Mouse (Mus musculus) thymus, adult 2 months (tissue): ENCODE data around the gene Tmem204. TPM values are rescaled to one million over a fixed set of nuclear protein-coding genes. Genes with fewer than 3 reads are reported as not detected.

Source experiments
- DNase-seq: peaks from one replicate; pipeline ENCODE4 v3.0.0; 2021
- H3K27ac ChIP-seq: fragments of 200-500 bp; 2 replicates; pipeline ENCODE4 v1.5.1; 2012; ENCODE audit warnings: low read length, control low read depth; ENCODE audit not compliant: control insufficient read depth, insufficient read depth
- H3K27me3 ChIP-seq: fragments of 200-500 bp; 2 replicates; pipeline ENCODE4 v1.6.1; 2012; ENCODE audit warnings: mild to moderate bottlenecking, low read length, moderate library complexity, mixed read lengths; ENCODE audit not compliant: control insufficient read depth, insufficient read depth
- H3K36me3 ChIP-seq: fragments of 200-500 bp; 2 replicates; pipeline ENCODE4 v1.6.1; 2012; ENCODE audit warnings: mild to moderate bottlenecking, low read length, moderate library complexity; ENCODE audit not compliant: control insufficient read depth, insufficient read depth
- H3K4me1 ChIP-seq: fragments of 200-500 bp; replicated peaks from 2 replicates; pipeline ENCODE4 v1.6.1; 2012; ENCODE audit warnings: low read length; ENCODE audit not compliant: control insufficient read depth, insufficient read depth
- H3K4me3 ChIP-seq: fragments of 200-500 bp; 2 replicates; pipeline ENCODE4 v1.5.1; 2012; ENCODE audit warnings: mild to moderate bottlenecking, low read length, control low read depth, moderate library complexity; ENCODE audit not compliant: control insufficient read depth, insufficient read depth
- CTCF ChIP-seq: fragments of 200-500 bp; IDR thresholded peaks from 2 replicates; pipeline ENCODE4 v1.5.1; 2012; ENCODE audit warnings: mild to moderate bottlenecking, control low read depth, low read length, moderate library complexity, borderline replicate concordance; ENCODE audit not compliant: control insufficient read depth, poor library complexity, insufficient read depth; ENCODE audit errors: extremely low read depth
- POLR2A ChIP-seq: fragments of 200-500 bp; IDR thresholded peaks from 2 replicates; pipeline ENCODE4 v1.6.1; 2012; ENCODE audit warnings: mild to moderate bottlenecking, low read length, control low read depth, moderate library complexity; ENCODE audit not compliant: control insufficient read depth, poor library complexity, insufficient read depth; ENCODE audit errors: extremely low read depth
- WGBS: fragments of 180-500 bp; shearing (Covaris S2); methylation state at CpG from one replicate; pipeline ENCODE4 v1.1.7; 2018; 5-methylcytosine and 5-hydroxymethylcytosine counted together
- polyA plus RNA-seq: library from polyadenylated mRNA; depleted of rRNA; stranded (reverse); fragments of >200 nt; gene quantifications from 2 replicates; pipeline ENCODE4 v1.2.3, GENCODE M21; 2012

Tmem204 gene
- polyA plus RNA-seq, 1 experiment = 11.3 TPM

DNA sequence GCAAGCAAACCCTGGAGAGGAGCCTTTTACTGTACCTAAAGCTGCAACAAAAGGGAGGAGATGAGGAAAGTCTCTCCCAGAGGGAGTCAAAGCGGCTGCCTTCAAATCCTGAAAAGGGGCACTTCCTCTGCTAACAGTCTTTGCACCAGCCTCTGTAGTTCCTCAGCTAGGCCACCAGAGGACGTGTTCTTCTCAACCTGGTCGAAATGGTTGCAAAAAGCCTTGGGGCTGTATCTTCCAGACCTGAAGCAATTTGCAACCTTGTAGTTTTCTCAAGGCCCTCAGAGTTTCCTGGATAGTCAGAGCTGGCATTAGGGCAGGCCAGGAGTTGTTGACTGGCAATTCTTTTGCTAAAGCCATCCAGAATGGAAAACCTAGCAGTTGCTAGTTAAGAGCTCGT, 33.9 kb upstream of the Tmem204 start:
- Histone ChIP-seq H3K4me3 (no peak overlapping the region), H3K36me3 (no peaks in the 10 kb centered on the region), H3K4me1 (peaks cover 15% of the 10 kb centered on the region), H3K27ac (no peak overlapping the region), H3K27me3 (no peaks in the 10 kb centered on the region)
- 47% methylated on average over 4 of the region's 4 CpGs for whole genome bisulfite sequencing
- peak; percentile 34 for DNase-seq
- TF ChIP-seq POLR2A (no peak), CTCF (no peak)

DNA sequence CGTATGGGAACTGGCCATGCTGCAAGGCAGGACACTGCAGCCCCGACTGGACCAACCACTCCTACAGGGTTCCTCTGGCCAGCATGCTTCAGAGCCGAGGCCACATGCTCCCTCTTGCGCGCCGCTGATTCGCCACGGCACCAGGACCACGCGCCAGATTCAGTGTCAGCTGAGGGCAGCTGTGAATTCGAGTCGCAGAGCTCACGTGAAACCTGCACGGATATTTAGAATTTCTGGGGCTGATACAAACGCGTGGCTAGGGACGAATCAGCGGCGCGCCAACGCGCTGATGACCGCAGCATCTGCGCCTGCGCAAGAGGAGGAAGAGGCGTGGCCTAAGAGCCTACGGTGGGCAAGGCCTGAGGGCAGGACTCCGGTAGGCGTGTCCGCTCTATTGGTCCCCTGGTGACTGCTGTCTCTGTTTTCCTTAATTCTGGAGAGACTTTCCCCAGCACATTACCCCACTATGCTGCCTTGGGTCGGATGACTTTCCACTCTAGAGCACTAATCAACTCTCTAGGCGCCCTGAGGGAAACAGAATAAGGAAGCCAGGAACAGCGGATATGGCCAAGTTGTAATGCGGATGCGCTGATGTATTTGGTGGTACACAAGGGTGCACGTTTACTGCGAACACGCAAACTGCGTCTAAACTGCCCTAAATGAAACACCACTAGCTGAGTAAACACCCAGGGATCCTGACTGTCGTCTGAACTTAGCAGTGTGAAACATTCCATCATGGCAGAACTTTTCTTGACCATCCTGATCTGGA, 32.5 kb upstream of the Tmem204 start, which contains the start of gene Telo2:
Gene Telo2 (minus strand): TSS at position 304 of the 769 bp plus-strand sequence.
- Histone ChIP-seq H3K4me3 (peak within 1 kb of the TSS; percentile 58), H3K27me3 (no peaks in the 10 kb centered on the region), H3K4me1 (peaks cover 17% of the 10 kb centered on the region), H3K27ac (peak within 1 kb of the TSS; percentile 1; the same call in 1 of the 2 replicates), H3K36me3 (no peaks in the 10 kb centered on the region)
- TF ChIP-seq CTCF (no peak; the same call in 1 of the 2 replicates), POLR2A (no peak)
- WGBS = 6% methylated on average over 40 of the region's 40 CpGs
- peak; percentile 91 for DNase-seq

DNA sequence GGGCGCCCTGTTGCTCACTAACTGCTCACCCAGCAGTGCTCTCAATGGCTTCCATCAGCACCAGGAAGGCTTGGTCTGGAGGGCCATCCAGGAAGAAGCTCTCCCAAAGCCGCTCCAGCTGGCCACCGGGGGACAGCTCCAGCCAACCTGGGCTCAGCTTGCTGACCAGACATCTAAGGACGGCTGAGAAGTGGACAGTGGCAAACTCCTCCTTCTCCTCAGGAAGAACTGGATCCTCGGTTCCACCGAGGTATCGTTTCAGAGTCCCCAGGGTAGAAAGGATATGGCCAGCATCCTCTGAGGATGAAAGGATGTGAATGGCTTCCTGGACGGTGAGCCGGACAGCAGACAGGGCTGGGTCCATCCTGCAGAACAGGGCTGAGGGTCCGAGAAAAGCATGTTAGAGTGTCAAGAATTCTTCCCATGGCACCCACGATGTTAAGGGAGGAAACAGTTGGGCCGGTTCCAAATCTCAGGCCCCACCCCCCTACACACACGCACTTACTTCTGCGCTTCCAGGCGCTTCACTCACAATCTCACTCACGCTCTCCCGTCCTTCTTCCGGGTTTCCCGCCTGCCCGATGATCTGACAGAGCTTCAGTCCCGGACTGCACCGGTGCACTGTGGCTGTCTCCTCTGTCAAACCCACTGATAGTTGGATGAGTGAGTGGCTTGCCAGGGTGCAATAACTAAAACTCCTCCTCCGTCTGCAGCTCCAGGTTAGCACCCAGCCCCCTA, 31.7 kb upstream of the Tmem204 start:
- H3K4me1 ChIP-seq = peaks cover 17% of the 10 kb centered on the region
- no peak for DNase-seq
- WGBS = 14% methylated on average over 23 of the region's 23 CpGs

DNA sequence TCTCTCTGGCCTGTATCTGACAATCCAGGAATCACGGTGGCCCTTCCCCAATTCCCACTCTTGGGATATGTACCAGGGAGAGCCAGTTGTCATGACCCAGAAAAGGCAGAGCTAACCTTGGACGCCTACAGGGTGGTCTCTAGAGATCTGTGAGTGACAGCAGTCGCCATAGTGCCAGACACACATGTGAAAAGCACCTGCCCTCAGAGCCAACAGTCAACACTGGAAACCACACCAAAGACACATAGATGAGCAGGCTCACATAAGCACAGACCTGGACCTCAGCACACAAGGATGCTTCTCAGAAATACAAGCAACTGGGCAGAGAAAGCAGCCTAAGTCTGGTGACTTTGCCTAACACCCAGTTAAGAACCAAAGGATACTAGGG, 29.0 kb upstream of the Tmem204 start:
- Histone ChIP-seq H3K27ac (no peak overlapping the region), H3K36me3 (no peaks in the 10 kb centered on the region), H3K4me3 (no peak overlapping the region), H3K4me1 (peaks cover 17% of the 10 kb centered on the region), H3K27me3 (no peaks in the 10 kb centered on the region)
- DNase-seq = no peak
- 47% methylated on average over 3 of the region's 3 CpGs for WGBS
- TF ChIP-seq POLR2A (no peak), CTCF (no peak)

More for the DNA sequence above, 31.7 kb upstream of the Tmem204 start:
- no peaks in the 10 kb centered on the region for H3K27me3 ChIP-seq
- no peaks in the 10 kb centered on the region for H3K36me3 ChIP-seq
- TF ChIP-seq CTCF = no peak
- no peak for TF ChIP-seq POLR2A
- H3K27ac ChIP-seq = no peak overlapping the region
- H3K4me3 ChIP-seq = peak overlapping the region; percentile 58

DNA sequence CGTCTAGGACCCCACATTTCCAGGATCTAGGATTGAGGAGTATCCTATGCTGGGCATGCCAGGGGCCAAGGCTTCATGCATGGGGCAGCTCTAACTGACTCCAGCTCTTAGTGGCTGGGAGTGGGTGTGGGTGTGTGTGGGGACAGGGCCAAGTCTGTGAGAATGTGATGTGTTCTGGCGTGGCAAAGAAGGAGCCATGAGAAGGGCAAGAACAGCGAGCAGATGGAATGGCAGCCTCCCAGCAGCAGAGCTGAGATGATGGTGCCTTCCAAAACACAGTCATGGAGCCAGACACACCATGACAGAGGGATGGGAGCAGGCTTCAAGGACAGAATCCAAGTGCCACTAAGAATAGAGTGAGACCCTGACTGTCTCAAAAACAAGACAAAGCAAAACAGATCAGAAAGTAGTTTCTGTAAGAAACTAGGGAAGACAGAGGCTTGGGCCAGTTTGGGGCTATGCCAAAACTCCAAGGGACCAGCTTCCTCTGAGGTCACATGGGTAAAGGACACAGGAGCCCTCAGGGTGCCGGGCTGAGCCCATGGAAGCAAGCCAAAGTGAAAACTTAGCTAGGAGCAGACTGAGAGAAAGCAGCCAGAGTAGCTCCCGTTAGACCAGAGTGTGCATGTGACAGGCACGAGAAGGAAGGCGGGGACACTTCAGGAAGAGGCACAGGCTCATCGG, 28.5 kb upstream of the Tmem204 start:
- no peak overlapping the region for H3K27ac ChIP-seq

DNA sequence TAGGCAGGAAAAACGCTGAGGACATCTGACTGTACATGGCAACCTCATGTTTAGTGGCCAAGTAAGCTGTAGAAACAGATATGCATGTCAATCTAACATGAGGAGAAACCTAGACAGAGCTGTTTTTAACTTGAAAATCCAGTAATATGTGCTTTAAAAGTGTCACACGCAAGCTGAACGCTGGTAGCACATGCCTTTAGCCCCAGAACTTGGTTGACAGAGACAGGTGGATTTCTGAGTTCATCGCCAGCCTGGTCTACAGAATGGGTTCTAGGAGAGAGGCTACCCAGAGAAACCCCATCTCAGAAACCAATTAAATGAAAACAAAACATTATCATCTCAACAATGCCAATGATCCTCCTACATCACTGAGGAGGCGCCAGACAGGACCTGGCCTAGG, 27.8 kb upstream of the Tmem204 start:
- Histone ChIP-seq H3K27ac (no peak overlapping the region), H3K36me3 (no peaks in the 10 kb centered on the region), H3K4me1 (peaks cover 14% of the 10 kb centered on the region), H3K27me3 (no peaks in the 10 kb centered on the region), H3K4me3 (no peak overlapping the region)
- WGBS = 96% methylated on average over 5 of the region's 5 CpGs
- TF ChIP-seq CTCF (no peak), POLR2A (no peak)
- no peak for DNase-seq

More for the DNA sequence above, 28.5 kb upstream of the Tmem204 start:
- WGBS = 83% methylated on average over 8 of the region's 8 CpGs
- Histone ChIP-seq H3K4me3 (no peak overlapping the region), H3K36me3 (no peaks in the 10 kb centered on the region), H3K27me3 (no peaks in the 10 kb centered on the region), H3K4me1 (peaks cover 17% of the 10 kb centered on the region)
- TF ChIP-seq CTCF = no peak
- no peak for TF ChIP-seq POLR2A
- DNase-seq = no peak
